In the genomic region with DNA sequence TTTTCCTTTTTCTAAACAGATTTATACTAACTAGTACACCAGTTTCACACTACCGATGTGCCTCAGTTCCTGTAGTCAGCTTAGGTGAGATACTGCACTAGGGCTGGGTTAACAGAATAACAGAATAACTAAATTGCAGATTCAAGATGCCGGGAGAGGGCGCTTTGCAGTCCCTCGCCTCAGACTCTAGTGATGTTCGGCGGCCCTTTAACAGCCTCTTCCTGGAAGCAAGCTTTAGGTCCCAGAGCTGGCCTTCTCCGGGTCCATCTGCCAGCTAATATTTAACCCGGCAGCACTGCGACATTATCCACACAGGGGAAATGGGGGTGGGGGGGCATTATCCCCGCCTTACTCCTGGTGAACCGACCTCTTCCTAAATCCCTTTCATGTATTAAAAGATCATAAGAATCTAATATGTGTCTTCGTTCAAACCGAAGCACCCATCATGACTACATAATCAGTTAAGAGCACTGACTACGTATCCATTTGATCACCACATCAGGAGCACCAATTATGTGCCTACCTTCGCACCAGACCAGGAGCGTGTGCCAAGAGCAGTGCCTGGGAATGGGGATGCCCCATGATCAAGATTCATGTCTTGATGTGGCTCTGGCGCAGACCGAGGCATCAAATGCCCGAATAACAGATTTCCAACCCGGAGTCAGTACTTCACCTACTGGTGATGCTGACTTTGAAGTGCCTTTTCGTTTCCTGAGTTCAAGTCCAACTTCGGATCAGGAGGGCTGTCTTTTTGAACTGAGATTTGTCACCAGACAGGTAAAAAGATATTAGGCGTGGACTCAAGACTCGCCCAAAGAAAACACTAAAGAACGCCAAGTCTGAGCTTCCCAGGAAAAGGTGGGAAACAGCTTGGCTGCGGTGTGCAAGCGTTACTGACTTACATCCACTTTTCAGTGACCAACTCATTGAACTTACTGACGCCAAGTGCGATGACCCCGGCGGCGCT, we compare ENCODE assay signal across 9 mouse cellular contexts. TPM values are rescaled to one million over a fixed set of nuclear protein-coding genes. Genes with fewer than 3 reads are reported as not detected.
DNase-seq lines count a peak whose midpoint lies in the region; TF ChIP-seq lines count a peak whose summit lies in the region.
"Had no signal": no experiment of that assay in that cellular context is flagged by ENCODE, and none has a peak within 500 bp of the region (broad histone marks: within the 10 kb centered on the region; RNA-seq: fewer than 3 reads in every experiment).

No protein-coding gene starts in this region.

- TF ChIP-seq POLR2A in small intestine, adult 2 months (IDR thresholded peaks at IDR 0.05; ENCODE audit: low read depth, low read length), result no peak

- TF ChIP-seq CTCF in small intestine, adult 2 months (IDR thresholded peaks at IDR 0.05; ENCODE audit: extremely low read depth, insufficient read length, insufficient replicate concordance, low read depth, low read length), result peak; percentile 61; the same call in 1 of the 2 replicates

- DNase-seq in heart, adult 11 months, result peak; percentile 94
- DNase-seq in heart, adult 8-10 months (ENCODE audit: low spot score), result no peak
- peak; percentile 62 for DNase-seq in R1 (ENCODE audit: low read depth, low spot score)
- DNase-seq in embryo, embryonic 9.5 days (ENCODE audit: extremely low spot score), result peak; percentile 61
- DNase-seq in heart, postnatal 14 days, result peak; percentile 62 to 71
- peak; percentile 87 to 91 for DNase-seq in kidney, postnatal 25 days
- peak; percentile 73 for DNase-seq in lung, postnatal 14 days

- H3K4me3 ChIP-seq in small intestine, adult 2 months (ENCODE audit: low read depth, low read length), result peak overlapping the region; percentile 80

- no peaks in the 10 kb centered on the region for H3K36me3 ChIP-seq in small intestine, adult 2 months (ENCODE audit: control insufficient read depth, insufficient read depth, low read length)

- peak overlapping the region; percentile 0; the same call in 1 of the 2 replicates for H3K27ac ChIP-seq in small intestine, adult 2 months (ENCODE audit: insufficient read depth, low read depth, low read length)

- WGBS in small intestine, adult 2 months, result 18% methylated on average over 32 of the region's 32 CpGs

- peaks cover 6% of the 10 kb centered on the region; the same call in 1 of the 2 replicates for H3K4me1 ChIP-seq in small intestine, adult 2 months (ENCODE audit: control insufficient read depth, insufficient read depth, insufficient read length, low read length)

- peaks cover 14% of the 10 kb centered on the region for H3K27me3 ChIP-seq in small intestine, adult 2 months (ENCODE audit: control insufficient read depth, insufficient read depth, low read length)
- H3K27me3 ChIP-seq: Patski had no signal

- intact Hi-C loops in heart, postnatal 14 days (cut with DNase I), result no loop called here

RNA-seq across cellular contexts. Expression of a gene that starts 1.3 kb away (rescaled TPM):
- total RNA-seq in heart, adult 8-10 months (2022), result 10 to 100 TPM in 2 of 4 experiments, 1 to 10 TPM in 2; 7.3 to 13.5 (median 9.5) TPM
- total RNA-seq in heart, postnatal 14 days (2021), result 10 to 100 TPM; 20.8 to 23.0 TPM
- polyA plus RNA-seq in small intestine, adult 2 months (2012; rRNA removed), result 8.6 and 10.1 TPM in 2 replicates

RNA-seq across cellular contexts. Expression of a gene that starts 31.6 kb away (rescaled TPM):
- 100 to 1,000 TPM; 145 to 188 (median 160) TPM for total RNA-seq in heart, adult 8-10 months (2022)
- total RNA-seq in heart, postnatal 14 days (2021), result 100 to 1,000 TPM; 119 to 137 TPM
- 6.0 and 8.7 TPM in 2 replicates for polyA plus RNA-seq in small intestine, adult 2 months (2012; rRNA removed)

RNA-seq across cellular contexts. Expression of a gene that starts 33.5 kb away (rescaled TPM):
- 1 to 10 TPM; 2.8 to 6.2 (median 3.6) TPM for total RNA-seq in heart, adult 8-10 months (2022)
- 1 to 10 TPM; 3.0 to 3.1 TPM for total RNA-seq in heart, postnatal 14 days (2021)
- 4.0 and 8.3 TPM in 2 replicates for polyA plus RNA-seq in small intestine, adult 2 months (2012; rRNA removed)

RNA-seq across cellular contexts. Expression of a gene that starts 46.5 kb away (rescaled TPM):
- total RNA-seq in heart, adult 8-10 months (2022), result 1 to 10 TPM; 6.9 to 9.3 (median 8.1) TPM
- 10 to 100 TPM; 12.1 to 14.7 TPM for total RNA-seq in heart, postnatal 14 days (2021)
- 6.5 and 7.8 TPM in 2 replicates for polyA plus RNA-seq in small intestine, adult 2 months (2012; rRNA removed)

RNA-seq across cellular contexts. Expression of a gene that starts 46.6 kb away (rescaled TPM):
- 100 to 1,000 TPM; 146 to 154 (median 153) TPM for total RNA-seq in heart, adult 8-10 months (2022)
- total RNA-seq in heart, postnatal 14 days (2021), result 100 to 1,000 TPM; 121 to 123 TPM
- polyA plus RNA-seq in small intestine, adult 2 months (2012; rRNA removed), result 10.2 and 13.7 TPM in 2 replicates
